Mouse (Mus musculus) ES-E14 (cell line): ENCODE measurements around the gene Slc25a45.

Source experiments
- CHD2 ChIP-seq: IDR thresholded peaks from 2 replicates; pipeline ENCODE4 v1.6.1; 2014; ENCODE audit warnings: mild to moderate bottlenecking, low read depth, low read length, inconsistent platforms
- HCFC1 ChIP-seq: IDR thresholded peaks from 2 replicates; pipeline ENCODE4 v1.6.1; 2012; ENCODE audit warnings: low read length, inconsistent platforms, borderline replicate concordance; ENCODE audit not compliant: insufficient read depth
- MAFK ChIP-seq: IDR thresholded peaks from 2 replicates; pipeline ENCODE4 v1.6.1; 2014; ENCODE audit warnings: mild to moderate bottlenecking, low read depth, low read length, inconsistent platforms; ENCODE audit not compliant: insufficient read depth
- ZC3H11A ChIP-seq: IDR thresholded peaks from 2 replicates; pipeline ENCODE4 v1.6.1; 2012; ENCODE audit warnings: low read depth, mild to moderate bottlenecking, inconsistent platforms, low read length, borderline replicate concordance
- ZNF384 ChIP-seq: IDR thresholded peaks from 2 replicates; pipeline ENCODE4 v1.6.1; 2012; ENCODE audit warnings: low read depth, low read length, inconsistent platforms

DNA sequence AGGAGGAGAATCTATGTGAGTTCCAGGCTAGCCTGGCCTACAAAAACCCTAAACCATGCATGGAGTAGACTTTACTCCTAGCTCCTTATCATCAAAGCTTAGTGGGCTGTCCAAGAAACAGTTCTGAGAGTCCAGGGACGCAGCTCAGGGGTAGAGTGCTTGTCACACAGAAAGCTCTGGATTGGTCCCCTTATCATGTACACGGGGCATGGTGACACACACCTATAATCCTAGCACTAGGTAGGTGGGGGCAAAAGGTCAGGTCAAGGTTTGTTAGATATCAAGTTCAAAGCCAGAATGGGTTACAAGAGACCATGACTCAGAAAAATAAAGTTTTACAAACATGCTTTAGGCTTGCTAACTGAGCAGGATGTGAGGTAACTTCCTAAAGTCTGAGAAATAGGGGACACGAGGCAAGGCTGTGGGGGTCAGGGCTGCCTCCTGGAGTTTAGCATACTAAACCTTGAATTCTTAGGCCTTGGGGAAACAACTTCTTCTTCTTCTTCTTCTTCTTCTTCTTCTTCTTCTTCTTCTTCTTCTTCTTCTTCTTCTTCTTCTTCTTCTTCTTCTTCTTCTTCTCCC lies 9.7 kb downstream of the Slc25a45 start:
- TF ChIP-seq ZNF384 (no peak), CHD2 (no peak), ZC3H11A (no peak), MAFK (no peak), HCFC1 (no peak)
